Mouse (Mus musculus): ENCODE measurements at regions not wholly inside any gene's neighbourhood (a gene's known extent, or its start where the extent isn't known, plus 50 kb on each side); places are given as distances from the start of the nearest gene placed in this dataset.

DNA sequence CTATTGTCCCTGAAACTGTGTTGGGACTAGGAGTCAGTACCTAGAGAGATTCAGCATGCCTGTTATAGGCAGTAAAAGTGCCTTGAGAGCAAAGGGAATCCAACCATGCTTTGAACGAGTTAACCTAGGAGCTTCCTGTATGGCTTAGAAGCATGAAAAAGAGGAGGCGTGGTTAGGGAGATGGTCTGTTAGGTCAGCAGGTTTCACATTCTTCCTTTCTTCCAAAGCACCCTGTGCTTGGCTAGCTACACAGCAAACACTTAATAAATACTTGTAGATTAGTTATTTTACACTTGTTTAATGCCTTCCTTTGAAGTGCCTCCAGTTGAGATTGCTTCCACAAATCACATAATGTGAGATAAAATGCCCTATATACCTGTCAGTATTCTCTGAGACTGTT lies 284.9 kb upstream of the Adgra3 start:
- Histone ChIP-seq H3K4me1 (no peaks in the 10 kb centered on the region), H3K9ac (no peak overlapping the region), H3K4me3 (replicated peaks) (no peak overlapping the region), H3K27me3 (no peaks in the 10 kb centered on the region), H3K4me2 (replicated peaks) (no peak overlapping the region), H3K27ac (replicated peaks) (no peak overlapping the region), H3K9me3 (replicated peaks) (no peaks in the 10 kb centered on the region), H3K36me3 (no peaks in the 10 kb centered on the region)
- WGBS: 59% methylated on average over 2 of the region's 2 CpGs
- ATAC-seq (ENCODE audit: insufficient number of reproducible peaks, low FRiP score, low TSS enrichment, low read depth): no peak

DNA sequence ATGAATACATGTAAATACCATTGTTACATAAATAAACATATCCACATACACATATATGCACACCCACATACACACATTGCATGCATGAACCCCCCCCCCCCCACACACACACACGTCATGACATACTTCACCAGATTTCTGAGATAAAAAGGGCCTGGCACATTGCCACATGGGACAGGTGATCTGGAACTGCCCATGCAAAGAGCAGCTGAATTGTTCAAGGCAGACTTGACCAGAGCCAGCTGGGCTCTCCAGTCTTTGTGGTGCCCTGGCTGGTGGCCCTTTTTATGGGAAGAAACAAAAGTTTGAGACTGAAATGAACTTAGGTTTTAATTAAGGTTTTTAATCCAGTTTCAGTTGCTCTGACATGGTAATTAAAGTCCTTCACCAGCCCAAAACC lies 250.7 kb upstream of the Adgra3 start:
- no peak overlapping the region for H3K4me2 ChIP-seq (replicated peaks)
- no peak overlapping the region for H3K4me3 ChIP-seq (replicated peaks)
- H3K9me3 ChIP-seq (replicated peaks): no peaks in the 10 kb centered on the region
- no peak overlapping the region for H3K9ac ChIP-seq
- no peaks in the 10 kb centered on the region for H3K36me3 ChIP-seq
- WGBS: 42% methylated on average over 1 of the region's 1 CpGs
- H3K27ac ChIP-seq (replicated peaks): no peak overlapping the region
- H3K4me1 ChIP-seq: no peaks in the 10 kb centered on the region
- no peak; the same call in 1 of the 2 replicates for ATAC-seq (ENCODE audit: insufficient number of reproducible peaks, low FRiP score, low TSS enrichment, low read depth)
- no peaks in the 10 kb centered on the region for H3K27me3 ChIP-seq

DNA sequence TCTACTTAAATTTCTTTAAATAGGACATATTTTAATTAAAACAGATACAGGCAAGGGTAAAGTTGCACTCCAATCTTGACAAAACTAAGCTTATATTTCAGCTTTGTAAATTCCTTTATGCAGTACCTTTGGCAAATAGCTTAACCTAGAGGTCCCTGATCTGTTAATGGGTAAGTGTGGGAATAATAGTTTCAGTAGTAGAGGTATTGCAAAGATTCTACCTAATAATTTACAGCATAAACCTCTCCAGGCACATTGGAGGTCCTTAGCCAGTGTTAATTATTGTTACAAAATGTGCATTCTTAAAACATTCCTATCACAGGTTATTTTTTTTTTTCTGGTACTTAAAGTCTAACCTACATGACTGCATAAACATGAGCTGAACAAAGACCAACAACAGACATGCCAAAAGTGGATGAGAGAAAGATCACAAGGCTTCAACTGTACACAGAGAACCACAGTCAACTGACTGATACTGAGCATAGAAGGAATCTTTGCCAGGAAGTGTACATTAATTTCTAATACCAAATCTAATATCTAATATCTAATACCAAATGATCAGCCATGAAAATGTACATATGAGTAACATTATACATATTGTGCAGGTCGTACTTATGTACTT lies 245.2 kb upstream of the Adgra3 start:
- Histone ChIP-seq H3K36me3 (no peaks in the 10 kb centered on the region), H3K9me3 (replicated peaks) (no peaks in the 10 kb centered on the region), H3K27ac (replicated peaks) (no peak overlapping the region), H3K4me1 (no peaks in the 10 kb centered on the region), H3K27me3 (no peaks in the 10 kb centered on the region), H3K4me3 (replicated peaks) (no peak overlapping the region), H3K9ac (no peak overlapping the region), H3K4me2 (replicated peaks) (no peak overlapping the region)
- WGBS: 64% methylated on average over 1 of the region's 1 CpGs
- ATAC-seq (ENCODE audit: insufficient number of reproducible peaks, low FRiP score, low TSS enrichment, low read depth): no peak

DNA sequence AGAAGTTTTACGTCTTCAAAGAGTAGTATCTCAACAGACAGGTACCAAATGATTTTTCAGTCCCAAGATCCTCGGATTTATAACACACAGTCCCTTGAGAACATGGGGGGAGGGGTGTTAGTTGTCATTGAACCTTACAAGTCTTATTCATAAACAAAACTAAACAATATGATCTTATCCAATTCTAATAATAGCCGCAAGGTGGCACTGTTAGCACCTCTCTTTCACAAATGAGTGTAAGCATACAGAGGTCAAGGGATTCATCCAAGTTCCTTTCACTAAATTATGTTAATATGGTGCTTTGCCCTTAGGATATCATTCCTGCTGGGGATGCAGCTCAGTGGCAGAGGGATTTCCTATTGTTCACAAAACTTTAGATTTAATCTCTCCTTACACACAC lies 235.0 kb upstream of the Adgra3 start:
- H3K27ac ChIP-seq (replicated peaks): no peak overlapping the region
- H3K27me3 ChIP-seq: no peaks in the 10 kb centered on the region
- H3K9ac ChIP-seq: no peak overlapping the region
- H3K9me3 ChIP-seq (replicated peaks): no peaks in the 10 kb centered on the region
- no peaks in the 10 kb centered on the region for H3K4me1 ChIP-seq
- 62% methylated on average over 3 of the region's 3 CpGs for WGBS
- no peak overlapping the region for H3K4me2 ChIP-seq (replicated peaks)
- H3K4me3 ChIP-seq (replicated peaks): no peak overlapping the region
- ATAC-seq (ENCODE audit: insufficient number of reproducible peaks, low FRiP score, low TSS enrichment, low read depth): no peak
- H3K36me3 ChIP-seq: no peaks in the 10 kb centered on the region

DNA sequence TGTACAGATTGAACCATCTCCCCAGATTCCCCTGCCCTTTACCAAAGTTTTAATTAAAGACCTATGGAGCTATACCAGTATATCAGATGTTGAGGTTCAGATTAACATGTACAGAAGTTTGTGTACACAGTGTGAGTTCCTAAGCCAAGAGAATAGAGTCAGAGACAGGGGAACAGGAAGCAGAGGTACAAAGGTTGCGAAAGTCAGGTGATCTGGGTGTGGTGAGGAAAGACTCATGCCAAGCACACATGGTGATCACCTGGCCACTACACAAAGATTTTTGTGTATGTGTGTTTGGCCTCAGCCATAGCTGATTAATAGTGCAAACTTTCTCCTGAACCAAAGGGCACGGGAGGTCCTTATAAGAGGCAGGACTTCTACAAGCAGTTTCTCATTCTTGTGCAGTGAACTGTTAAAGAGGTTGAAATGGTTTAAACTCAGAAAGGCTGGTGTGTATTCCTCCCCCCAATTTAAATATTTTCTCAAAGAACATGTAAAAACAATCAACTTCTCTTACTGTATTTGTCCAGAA lies 232.1 kb upstream of the Adgra3 start:
- Histone ChIP-seq H3K9ac (no peak overlapping the region), H3K9me3 (replicated peaks) (no peaks in the 10 kb centered on the region), H3K4me2 (replicated peaks) (no peak overlapping the region), H3K27ac (replicated peaks) (no peak overlapping the region), H3K4me1 (no peaks in the 10 kb centered on the region), H3K27me3 (no peaks in the 10 kb centered on the region), H3K36me3 (no peaks in the 10 kb centered on the region), H3K4me3 (replicated peaks) (no peak overlapping the region)
- ATAC-seq (ENCODE audit: insufficient number of reproducible peaks, low FRiP score, low TSS enrichment, low read depth): no peak
- 80% methylated on average over 2 of the region's 2 CpGs for WGBS

DNA sequence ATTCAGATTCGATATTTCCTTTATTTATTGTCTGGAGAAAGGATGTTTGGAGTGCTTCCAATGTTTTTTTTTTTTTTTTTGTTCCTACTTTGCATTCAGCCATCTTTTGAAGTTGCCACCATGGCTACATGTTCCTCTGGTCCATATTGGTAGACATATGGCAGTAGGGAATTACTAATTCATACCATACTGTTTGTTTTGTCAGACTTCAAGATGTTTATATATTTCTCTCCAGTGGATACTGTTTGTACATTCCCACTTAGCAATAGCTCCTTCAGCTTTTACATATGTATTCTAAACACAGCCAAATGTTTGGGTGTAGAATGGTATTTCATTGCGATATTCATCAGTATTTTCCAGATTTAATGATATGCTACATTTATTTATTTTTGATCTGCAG lies 201.6 kb upstream of the Adgra3 start:
- H3K4me2 ChIP-seq (replicated peaks): no peak overlapping the region
- no peak overlapping the region for H3K4me3 ChIP-seq (replicated peaks)
- H3K27me3 ChIP-seq: no peaks in the 10 kb centered on the region
- H3K27ac ChIP-seq (replicated peaks): no peak overlapping the region
- H3K9ac ChIP-seq: no peak overlapping the region
- H3K9me3 ChIP-seq (replicated peaks): no peaks in the 10 kb centered on the region
- no peaks in the 10 kb centered on the region for H3K36me3 ChIP-seq
- no peaks in the 10 kb centered on the region for H3K4me1 ChIP-seq
- WGBS: 47% methylated on average over 2 of the region's 2 CpGs
- ATAC-seq (ENCODE audit: insufficient number of reproducible peaks, low FRiP score, low TSS enrichment, low read depth): no peak

DNA sequence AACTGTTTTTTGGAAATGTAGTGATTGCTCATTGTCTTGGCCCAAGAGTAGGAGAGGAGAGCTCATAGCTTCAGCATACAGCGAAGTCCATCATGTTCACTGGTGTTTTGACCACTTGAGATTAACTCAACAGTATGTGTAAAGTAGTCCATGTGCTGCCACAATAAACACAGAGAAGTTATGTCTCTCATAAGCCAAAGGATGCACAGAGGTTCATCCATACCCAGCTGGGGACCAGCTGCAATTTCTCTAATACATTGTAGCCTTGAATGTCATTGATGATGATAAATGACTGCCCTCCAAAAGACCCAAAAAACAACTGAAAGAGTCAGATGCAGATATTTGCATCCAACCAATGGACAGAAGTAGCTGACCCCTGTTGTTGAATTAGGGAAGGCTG lies 199.2 kb upstream of the Adgra3 start:
- ATAC-seq (ENCODE audit: insufficient number of reproducible peaks, low FRiP score, low TSS enrichment, low read depth): no peak
- H3K9ac ChIP-seq: no peak overlapping the region
- 94% methylated on average over 1 of the region's 1 CpGs for WGBS
- H3K27ac ChIP-seq (replicated peaks): no peak overlapping the region
- H3K9me3 ChIP-seq (replicated peaks): no peaks in the 10 kb centered on the region
- no peaks in the 10 kb centered on the region for H3K4me1 ChIP-seq
- H3K27me3 ChIP-seq: no peaks in the 10 kb centered on the region
- no peak overlapping the region for H3K4me2 ChIP-seq (replicated peaks)
- no peaks in the 10 kb centered on the region for H3K36me3 ChIP-seq
- H3K4me3 ChIP-seq (replicated peaks): no peak overlapping the region

DNA sequence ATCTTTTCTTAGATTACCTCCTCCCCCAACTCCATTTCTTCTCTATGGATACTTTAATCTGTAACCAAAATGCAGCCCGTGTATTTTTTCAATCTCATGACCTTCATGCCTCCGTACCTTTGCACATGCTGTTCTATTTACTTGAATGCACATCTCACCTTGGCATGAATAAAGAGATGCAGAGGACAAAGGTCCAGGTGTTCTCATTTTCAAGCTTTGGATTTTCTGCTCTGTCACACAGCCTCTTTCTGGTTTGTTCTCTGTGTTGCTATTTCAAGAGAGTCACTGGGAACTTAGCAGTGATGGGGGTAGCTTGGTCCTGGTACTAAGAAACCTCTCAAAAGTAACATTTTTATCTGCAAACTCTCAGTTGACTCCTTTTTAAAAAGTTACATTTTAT lies 175.3 kb upstream of the Adgra3 start:
- 81% methylated on average over 2 of the region's 2 CpGs for WGBS
- H3K4me3 ChIP-seq (replicated peaks): no peak overlapping the region
- H3K9ac ChIP-seq: no peak overlapping the region
- H3K27me3 ChIP-seq: no peaks in the 10 kb centered on the region
- no peak overlapping the region for H3K27ac ChIP-seq (replicated peaks)
- no peaks in the 10 kb centered on the region for H3K4me1 ChIP-seq
- H3K4me2 ChIP-seq (replicated peaks): no peak overlapping the region
- H3K36me3 ChIP-seq: no peaks in the 10 kb centered on the region
- H3K9me3 ChIP-seq (replicated peaks): no peaks in the 10 kb centered on the region
- no peak for ATAC-seq (ENCODE audit: insufficient number of reproducible peaks, low FRiP score, low TSS enrichment, low read depth)

DNA sequence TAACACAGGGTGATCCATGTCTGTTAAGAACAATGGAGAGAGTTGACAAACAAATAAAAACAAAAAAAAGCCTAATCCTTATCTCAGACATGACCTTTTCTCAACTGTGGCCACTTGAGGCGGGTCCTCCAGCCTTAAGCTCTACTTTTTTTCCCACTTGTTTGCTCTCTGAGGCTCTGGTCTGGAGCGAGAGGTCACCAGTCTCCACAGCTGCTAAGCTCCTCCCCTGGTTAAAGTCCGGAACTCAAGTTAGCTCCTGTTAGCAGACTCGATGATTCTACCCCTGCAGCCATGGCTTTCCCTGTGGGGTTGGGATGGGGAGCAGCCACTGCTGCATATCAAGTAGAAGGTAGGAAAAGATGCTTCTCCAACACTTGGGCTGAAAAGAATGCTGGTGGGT lies 158.2 kb upstream of the Adgra3 start:
- Histone ChIP-seq H3K27me3 (no peaks in the 10 kb centered on the region), H3K36me3 (no peaks in the 10 kb centered on the region), H3K9ac (no peak overlapping the region), H3K9me3 (replicated peaks) (no peaks in the 10 kb centered on the region), H3K4me2 (replicated peaks) (no peak overlapping the region), H3K27ac (replicated peaks) (no peak overlapping the region), H3K4me3 (replicated peaks) (no peak overlapping the region), H3K4me1 (no peaks in the 10 kb centered on the region)
- no peak for ATAC-seq (ENCODE audit: insufficient number of reproducible peaks, low FRiP score, low TSS enrichment, low read depth)
- 42% methylated on average over 4 of the region's 4 CpGs for WGBS

DNA sequence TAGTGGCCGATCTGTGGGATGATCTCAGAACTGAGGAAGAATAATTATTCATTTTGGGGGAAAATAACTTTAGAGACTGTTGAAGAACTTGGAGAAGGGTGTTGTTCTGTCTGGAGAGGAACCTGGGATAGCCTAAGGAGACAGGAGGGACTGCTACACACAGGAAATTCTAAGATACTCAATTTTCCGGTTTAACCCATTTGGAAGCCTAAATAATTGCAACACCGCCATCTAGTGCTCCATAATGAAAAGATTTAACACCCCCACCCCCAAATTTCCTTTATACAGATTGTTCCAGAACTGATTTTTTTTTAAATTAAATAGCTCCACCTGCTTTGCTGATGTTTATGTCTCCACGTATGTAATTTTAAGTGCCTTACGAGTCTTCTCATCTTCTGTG lies 157.2 kb upstream of the Adgra3 start:
- Histone ChIP-seq H3K4me3 (replicated peaks) (no peak overlapping the region), H3K4me2 (replicated peaks) (no peak overlapping the region), H3K9me3 (replicated peaks) (no peaks in the 10 kb centered on the region), H3K9ac (no peak overlapping the region), H3K36me3 (no peaks in the 10 kb centered on the region), H3K4me1 (no peaks in the 10 kb centered on the region), H3K27ac (replicated peaks) (no peak overlapping the region), H3K27me3 (no peaks in the 10 kb centered on the region)
- WGBS: 34% methylated on average over 5 of the region's 5 CpGs
- no peak for ATAC-seq (ENCODE audit: insufficient number of reproducible peaks, low FRiP score, low TSS enrichment, low read depth)

DNA sequence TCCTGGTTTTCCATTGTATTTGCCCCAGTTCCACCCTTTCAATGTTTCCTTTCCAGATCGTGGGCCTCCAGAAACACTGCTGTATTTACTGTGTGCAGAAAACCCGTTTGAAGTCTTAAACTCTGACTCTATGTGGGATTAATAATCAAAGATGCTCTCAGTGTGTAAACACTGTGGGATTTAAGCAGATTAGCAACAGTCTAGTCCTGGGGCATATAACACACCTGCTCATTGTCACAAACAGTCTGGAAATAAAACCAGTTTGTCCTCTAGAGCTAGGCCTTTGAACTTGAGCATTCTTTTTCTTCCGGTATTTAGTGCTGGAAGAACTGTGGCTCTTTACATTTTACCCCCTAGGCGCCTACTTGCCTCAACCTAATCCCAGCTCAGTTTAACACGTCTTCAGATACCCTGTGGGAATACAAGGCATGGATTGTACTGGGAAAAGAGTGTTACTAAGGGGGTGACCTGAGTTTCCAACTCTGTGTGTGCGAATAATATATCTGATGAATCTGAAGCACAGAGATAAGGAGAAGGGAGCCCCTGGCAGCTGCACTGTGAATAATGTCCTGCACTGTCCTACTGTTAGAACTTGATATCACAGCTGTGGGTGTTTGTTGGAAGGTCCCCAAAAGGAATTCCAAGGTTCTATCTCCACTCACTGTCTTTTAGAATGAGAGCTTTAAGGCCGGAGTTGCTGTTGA lies 143.7 kb upstream of the Adgra3 start:
- ATAC-seq (ENCODE audit: insufficient number of reproducible peaks, low FRiP score, low TSS enrichment, low read depth): 0 out of 2 replicates have a peak, but pooled peaks have one; percentile 35
- H3K36me3 ChIP-seq: no peaks in the 10 kb centered on the region
- no peak overlapping the region for H3K4me2 ChIP-seq (replicated peaks)
- no peaks in the 10 kb centered on the region for H3K4me1 ChIP-seq
- WGBS: 35% methylated on average over 7 of the region's 7 CpGs
- no peaks in the 10 kb centered on the region for H3K9me3 ChIP-seq (replicated peaks)
- H3K4me3 ChIP-seq (replicated peaks): no peak overlapping the region
- H3K27ac ChIP-seq (replicated peaks): peak overlapping the region; percentile 39; the same call in 1 of the 2 replicates
- H3K9ac ChIP-seq: no peak overlapping the region
- no peaks in the 10 kb centered on the region for H3K27me3 ChIP-seq

DNA sequence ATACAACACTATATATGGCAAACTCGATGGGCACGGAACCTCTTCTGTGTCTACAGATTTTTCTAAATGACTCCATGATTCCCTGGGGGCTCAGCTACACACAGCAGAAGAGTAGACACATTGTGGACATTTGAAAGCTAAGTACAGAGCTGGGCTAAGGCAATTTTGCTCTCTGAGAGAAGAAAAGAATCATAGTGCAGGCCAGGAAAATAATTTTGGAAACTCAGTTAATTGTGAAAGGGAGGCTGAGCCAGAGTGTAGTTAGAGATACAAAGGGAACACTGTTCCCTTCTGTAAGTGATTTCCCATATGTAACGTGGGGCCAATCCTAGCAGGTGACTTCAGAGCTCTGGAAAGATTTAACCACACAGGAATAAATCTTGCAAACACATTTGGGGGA lies 137.6 kb upstream of the Adgra3 start:
- no peak overlapping the region for H3K4me2 ChIP-seq (replicated peaks)
- peak; percentile 73 for ATAC-seq (ENCODE audit: insufficient number of reproducible peaks, low FRiP score, low TSS enrichment, low read depth)
- H3K4me3 ChIP-seq (replicated peaks): no peak overlapping the region
- peak overlapping the region; percentile 68 for H3K27ac ChIP-seq (replicated peaks)
- H3K9me3 ChIP-seq (replicated peaks): no peaks in the 10 kb centered on the region
- H3K36me3 ChIP-seq: no peaks in the 10 kb centered on the region
- 36% methylated on average over 3 of the region's 3 CpGs for WGBS
- H3K4me1 ChIP-seq: no peaks in the 10 kb centered on the region
- no peaks in the 10 kb centered on the region for H3K27me3 ChIP-seq
- H3K9ac ChIP-seq: no peak overlapping the region
